Mouse (Mus musculus): ENCODE measurements at regions not wholly inside any gene's neighbourhood (a gene's known extent, or its start where the extent isn't known, plus 50 kb on each side); places are given as distances from the start of the nearest gene placed in this dataset.

DNA sequence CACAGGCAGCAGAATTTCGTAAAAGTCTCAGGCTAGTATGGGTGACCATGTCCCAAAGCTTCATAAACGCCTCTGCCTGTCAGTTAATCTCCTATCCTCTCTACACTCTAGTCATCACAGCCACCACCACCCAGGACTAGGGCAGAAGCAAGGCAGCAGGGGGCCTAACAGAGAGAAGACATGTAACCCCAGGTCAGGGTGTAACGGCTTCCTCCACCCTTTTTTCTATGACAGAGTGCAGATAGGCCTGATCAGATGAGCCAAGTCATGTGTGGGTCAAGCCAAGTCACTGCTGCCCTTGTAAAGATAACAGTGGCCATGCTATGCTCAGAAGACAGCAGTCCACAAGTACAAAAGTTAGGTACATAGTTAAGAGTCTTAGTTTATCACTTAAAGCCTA lies 270.1 kb upstream of the Arid1b start:
- TF ChIP-seq GATA4 (IDR thresholded peaks at IDR 0.05; ENCODE audit: insufficient replicate concordance, low read length), result no peak

DNA sequence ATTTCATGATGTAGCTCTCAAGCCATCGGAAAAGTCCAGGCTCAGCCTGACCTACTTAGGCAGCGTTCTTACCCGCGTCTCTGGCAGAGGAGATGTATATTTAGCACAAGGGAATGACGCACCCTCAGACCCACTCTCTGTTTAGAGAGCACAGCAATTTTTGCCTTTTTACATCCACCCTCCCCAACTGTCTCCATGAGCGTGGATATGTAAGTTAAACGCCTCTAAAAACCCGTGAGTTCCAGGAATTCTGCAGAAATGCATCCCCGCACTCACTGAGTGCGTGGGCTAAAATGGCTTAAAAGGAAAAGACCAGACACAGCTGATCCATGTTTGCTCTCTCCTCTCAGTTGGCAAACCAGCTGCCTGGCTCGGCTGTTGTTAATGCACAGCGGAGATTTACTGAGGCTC lies 267.8 kb upstream of the Arid1b start:
- no peak for TF ChIP-seq GATA4 (IDR thresholded peaks at IDR 0.05; ENCODE audit: insufficient replicate concordance, low read length)

DNA sequence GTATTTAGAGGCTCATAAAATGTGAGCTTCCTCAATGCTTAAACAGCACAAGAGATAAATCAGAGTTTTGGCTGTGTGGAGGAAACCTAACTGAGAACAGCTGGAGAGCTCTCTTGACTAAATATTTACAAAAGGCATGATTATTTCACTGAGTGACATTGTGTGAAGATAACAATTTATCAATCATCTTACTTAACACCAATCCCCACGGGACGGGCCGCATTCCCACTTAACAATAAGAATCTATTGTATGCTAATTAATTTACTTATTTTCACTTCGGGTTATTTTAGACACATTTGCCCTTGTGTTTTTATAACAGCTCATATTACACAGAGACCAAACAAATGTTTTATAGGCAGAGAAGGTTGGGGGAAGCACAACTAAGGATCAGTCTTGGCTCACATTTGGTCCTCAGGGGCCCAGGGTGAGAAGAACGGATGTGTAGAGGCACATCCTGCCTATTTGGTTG lies 259.7 kb upstream of the Arid1b start:
- TF ChIP-seq GATA4 (IDR thresholded peaks at IDR 0.05; ENCODE audit: insufficient replicate concordance, low read length), result no peak

DNA sequence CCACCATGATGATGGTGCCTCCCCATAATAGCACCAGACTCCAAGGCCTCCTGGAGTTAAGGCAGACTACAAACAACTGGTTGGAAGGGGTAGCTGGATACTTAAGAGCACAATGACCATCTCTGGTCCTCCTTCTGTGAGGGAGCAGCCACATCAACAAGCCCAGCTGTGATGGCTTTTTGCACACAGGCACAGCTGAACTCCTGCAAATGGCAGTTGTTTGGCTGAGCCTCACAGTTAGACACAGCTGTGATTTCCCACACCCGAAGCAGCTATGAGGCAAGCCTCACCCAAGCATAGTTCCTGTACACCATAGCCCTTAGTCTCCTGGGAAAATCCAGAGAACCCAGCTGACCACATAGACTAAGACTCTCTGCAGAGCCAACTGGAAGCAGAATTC lies 258.9 kb upstream of the Arid1b start:
- TF ChIP-seq GATA4 (IDR thresholded peaks at IDR 0.05; ENCODE audit: insufficient replicate concordance, low read length), result no peak

DNA sequence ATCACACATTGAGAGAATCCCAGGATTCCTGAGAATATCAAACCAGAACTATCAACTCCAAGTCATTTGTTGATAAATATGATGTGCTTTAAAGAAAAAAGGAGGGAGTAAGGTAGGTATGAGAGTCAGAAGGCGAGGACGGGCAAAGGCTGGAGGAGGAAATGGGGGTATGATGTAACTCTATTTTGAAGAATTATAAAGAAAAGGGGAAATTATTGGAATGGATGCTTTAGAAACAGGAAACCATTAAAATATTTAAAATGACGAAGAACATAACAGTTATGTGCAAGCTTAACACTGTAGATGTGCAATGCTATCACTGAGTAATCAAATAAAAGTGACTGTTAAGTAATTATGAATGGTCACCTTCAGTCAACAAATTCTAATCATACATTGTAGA lies 257.4 kb upstream of the Arid1b start:
- no peak for TF ChIP-seq GATA4 (IDR thresholded peaks at IDR 0.05; ENCODE audit: insufficient replicate concordance, low read length)

DNA sequence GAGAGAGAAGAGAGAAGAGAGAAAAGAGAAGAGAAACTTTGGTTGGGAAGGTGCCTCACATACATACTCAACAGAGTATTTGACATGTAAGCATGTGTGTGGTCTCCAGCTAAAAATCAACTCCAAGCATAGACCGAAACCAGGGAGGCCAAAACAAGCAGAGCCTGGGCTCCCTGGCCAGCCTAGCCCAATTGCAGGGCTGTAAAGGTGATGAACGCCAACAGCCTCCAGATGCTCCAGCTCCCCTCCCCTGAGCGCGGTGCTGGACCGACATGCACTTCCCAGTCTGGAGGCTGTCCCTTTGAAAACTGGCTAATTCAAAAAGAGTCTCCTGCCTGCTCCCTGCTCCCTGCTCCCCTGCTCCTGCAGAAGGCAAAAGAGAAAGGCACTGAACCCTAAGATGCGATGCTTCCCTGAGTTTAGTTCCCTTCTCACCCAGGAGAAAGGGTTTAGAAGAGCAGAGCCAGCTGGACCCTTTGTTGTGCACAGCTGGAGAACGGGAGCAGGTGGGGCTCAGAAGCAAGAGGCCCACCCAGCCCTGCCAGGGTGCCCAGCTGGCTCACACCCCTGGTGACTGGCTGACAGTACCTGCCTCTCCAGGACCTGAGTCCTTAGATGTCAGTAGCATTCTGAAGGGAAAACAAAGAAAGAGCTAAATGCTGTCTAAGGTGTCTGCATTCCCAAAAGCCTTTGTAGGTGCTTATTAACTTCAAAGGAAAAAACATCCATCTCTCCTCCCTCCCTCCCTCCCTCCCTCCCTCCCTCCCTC lies 255.2 kb upstream of the Arid1b start:
- no peak for TF ChIP-seq GATA4 (IDR thresholded peaks at IDR 0.05; ENCODE audit: insufficient replicate concordance, low read length)

DNA sequence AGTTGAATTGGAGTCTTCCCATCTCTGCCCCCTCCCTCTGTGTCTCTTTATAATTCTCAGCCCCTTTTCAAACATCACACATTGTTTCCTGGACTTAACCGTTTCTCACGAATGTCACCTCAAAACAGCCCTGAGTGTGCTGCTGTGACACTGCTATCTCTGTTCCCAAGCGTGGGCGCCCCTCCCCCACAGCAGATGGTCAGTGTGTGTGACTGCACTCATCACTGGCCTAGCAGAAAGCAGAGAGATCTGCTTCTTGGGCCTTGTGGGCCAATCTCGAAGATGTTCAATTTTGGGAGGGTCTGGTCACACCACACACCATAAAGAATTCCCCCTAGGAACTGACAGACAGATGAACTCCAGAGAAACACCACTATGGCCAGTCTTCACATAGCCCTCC lies 253.3 kb upstream of the Arid1b start:
- no peak for TF ChIP-seq GATA4 (IDR thresholded peaks at IDR 0.05; ENCODE audit: insufficient replicate concordance, low read length)

DNA sequence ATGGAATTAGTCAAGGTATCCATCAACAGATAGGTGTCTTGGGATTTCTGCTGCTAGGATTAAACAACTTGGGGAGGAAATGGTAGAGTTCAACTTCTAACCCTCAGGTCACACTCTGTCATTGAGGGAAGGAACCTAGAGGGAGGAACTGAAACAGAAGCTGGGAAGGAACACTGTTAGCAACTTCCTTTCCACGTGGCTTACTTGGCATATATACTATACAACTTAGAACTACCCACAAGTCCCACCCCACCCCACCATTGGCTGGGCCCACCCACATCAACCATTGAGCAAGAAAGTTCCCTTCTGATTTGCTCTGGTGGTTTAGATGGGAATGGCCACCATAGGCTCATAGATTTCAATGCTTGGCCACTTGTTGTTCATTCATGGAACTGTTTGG lies 251.8 kb upstream of the Arid1b start:
- no peak for TF ChIP-seq GATA4 (IDR thresholded peaks at IDR 0.05; ENCODE audit: insufficient replicate concordance, low read length)

DNA sequence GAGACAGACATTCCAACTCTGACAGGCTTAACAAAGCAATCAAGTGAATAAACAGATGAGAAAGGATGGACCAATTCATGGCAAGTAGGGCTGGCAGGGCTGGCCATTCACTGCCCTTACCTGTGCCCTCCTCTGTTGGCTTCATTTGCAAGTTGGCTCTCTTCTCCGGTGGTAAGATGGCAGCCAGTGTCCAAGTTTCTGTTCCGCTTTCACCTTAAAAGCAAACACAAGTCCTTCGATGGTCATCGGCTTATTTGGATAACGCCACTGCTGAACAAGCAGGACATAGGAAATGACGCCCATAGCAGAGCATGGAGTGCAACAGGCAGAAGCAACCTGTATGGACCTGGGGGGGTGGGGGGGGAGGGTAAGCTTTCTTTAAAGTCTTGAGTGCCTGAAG lies 231.2 kb upstream of the Arid1b start:
- no peak for TF ChIP-seq GATA4 (IDR thresholded peaks at IDR 0.05; ENCODE audit: insufficient replicate concordance, low read length)

DNA sequence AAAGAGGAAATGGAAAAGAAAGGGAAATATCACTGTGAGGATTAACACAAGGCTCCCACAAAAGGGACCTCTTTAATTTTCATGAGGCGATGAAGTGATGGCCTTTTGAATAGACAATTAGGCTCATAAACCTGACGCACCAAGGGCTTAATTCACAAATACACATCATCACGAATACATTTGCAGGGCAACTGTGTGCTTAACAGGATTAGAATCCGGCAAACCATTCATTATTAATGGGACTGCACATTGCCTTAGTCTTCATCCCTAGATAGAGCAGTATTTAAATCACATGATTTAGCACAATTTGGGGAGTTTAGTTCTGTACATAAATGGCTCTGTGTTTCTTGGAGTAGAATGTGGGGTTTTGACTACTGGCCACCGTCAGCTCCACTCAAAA lies 228.4 kb upstream of the Arid1b start:
- no peak for TF ChIP-seq GATA4 (IDR thresholded peaks at IDR 0.05; ENCODE audit: insufficient replicate concordance, low read length)

DNA sequence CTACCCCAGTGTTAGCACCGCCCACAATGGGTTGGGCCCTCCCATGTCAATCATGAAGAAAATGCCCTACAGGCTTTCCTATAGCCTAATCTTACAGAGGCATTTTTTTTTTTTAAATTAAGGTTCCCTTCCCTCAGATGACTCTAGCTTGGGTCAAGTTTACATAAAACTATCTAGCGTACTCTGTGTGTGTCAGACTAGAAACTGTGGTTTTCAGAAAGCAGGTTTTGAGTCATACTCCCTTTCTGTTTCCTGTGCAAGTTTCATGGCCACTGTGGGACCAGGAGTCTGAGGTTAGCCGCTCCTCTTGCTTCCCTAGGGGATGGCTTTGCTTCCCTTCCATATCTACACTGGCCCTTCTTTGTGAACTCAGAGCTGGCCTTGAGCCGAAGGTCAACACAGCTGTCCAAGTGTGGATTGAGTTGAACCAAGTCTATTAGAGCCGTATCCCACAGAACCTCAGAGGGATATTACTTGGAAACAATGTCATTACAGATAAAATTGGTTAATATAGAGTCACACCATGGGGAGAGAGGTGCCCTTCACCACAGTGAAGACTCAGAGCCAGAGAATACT lies 226.1 kb upstream of the Arid1b start:
- no peak for TF ChIP-seq GATA4 (IDR thresholded peaks at IDR 0.05; ENCODE audit: insufficient replicate concordance, low read length)

DNA sequence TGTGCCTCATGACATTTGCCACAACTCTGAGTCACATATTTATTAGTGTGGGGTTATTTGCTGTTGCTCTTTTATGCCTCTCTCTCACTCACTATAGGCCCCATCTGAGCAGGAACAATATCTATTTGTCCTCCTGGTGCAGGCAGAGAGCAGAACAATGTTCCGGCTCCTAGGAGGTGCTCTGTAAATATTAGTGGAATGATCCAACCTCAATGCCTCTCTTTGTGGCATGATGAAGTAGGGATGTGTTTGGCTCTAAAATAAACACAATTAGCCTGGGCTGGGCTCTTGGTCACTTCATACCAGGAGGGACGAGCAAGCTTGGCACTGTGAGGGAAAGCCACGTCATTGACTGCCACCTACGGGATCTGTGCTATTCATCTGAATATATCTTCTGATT lies 224.8 kb upstream of the Arid1b start:
- TF ChIP-seq GATA4 (IDR thresholded peaks at IDR 0.05; ENCODE audit: insufficient replicate concordance, low read length), result no peak

DNA sequence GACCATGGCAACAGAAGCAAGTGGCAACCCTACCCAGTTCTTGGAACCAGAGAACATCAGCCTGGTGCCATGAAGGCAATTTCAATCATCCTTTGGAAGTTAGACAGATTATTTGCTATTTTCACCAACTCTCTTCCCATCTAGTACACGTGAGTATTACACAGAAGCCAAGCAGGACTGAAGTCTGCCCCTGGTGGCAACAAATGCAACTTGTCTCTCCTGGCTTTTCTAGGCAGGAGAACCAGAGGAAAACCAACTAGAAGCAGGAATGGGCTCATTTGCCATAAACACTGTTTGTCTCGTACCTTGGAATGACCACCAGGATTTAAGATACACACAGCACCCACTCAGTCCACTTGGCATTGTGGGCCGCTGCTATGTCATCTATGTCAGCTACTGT lies 224.1 kb upstream of the Arid1b start:
- TF ChIP-seq GATA4 (IDR thresholded peaks at IDR 0.05; ENCODE audit: insufficient replicate concordance, low read length), result no peak

DNA sequence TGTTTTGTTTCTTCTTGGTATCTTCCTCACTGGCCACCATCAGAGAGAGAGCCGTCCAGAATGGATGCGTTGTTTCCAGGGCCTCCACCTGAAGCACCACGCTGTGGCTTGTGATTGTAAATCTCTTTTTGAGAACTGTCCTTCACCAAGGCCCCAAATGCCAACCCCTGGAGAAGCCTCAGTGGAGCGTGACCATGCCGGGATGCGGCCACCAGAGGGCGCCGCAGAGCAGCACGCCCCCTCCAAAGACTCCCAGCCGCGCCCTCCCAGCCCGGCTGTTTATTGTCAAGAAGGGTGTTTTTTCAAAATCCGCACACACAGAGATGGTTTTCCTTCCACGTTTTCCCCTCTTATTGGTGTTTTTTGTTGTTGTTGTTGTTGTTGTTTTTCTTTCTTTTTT lies 216.0 kb upstream of the Arid1b start:
- no peak for TF ChIP-seq GATA4 (IDR thresholded peaks at IDR 0.05; ENCODE audit: insufficient replicate concordance, low read length)

DNA sequence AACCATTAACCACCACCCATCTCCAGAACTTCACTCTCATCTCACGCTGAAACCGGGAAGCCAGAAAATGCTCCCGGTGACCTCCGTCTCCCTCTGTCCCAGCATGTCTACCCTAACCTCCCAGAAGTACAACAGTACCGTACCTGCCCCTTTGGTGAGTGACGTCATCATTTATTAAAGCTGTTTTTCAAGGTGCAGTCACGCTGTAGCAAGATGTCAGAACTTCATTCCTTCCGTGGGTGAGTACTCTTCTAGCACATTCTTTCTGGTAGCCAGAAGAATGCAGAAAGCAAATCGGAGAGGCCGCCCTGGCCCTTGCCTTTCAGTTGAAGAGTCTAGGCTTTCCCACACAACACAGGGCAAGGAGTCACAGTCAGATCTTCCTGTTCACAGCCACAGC lies 215.1 kb upstream of the Arid1b start:
- no peak for TF ChIP-seq GATA4 (IDR thresholded peaks at IDR 0.05; ENCODE audit: insufficient replicate concordance, low read length)

DNA sequence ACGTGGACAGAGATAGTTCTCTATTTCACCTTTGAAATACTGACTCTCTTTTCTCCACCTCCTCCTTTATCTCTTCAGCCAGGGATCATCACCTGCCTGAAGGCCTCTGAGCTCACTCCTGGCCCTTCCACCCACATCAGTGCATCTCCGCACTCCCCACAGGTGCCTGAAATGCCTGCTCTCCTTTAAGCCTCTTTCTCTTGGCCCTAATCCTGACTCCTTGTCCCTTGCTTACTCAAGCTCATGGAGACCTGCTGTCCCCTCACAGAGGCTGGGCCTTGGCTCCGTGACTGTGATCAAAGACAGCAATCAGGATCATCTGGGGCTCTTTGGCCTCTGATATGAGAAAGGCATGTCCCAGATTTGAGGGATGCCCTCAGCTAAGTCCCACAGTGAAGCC lies 212.5 kb upstream of the Arid1b start:
- TF ChIP-seq GATA4 (IDR thresholded peaks at IDR 0.05; ENCODE audit: insufficient replicate concordance, low read length), result no peak

DNA sequence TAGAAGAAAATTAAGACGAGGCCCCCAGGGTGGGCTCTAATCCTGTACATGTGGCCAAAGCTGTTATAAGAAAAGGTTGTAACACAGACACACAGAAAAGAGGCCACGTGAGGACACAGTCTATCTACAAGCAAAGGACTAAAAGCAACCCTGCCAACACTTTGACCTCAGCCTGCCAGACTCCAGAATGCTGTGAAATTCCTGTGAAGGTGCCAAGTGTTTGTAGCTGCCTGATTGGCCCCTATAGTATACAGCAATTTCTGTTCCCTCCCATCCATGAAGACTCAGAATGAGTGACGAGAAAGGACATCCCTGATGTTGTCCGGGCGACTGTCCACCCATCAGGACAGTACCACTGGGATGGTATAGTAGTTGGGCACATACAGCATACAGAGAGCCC lies 209.8 kb upstream of the Arid1b start:
- TF ChIP-seq GATA4 (IDR thresholded peaks at IDR 0.05; ENCODE audit: insufficient replicate concordance, low read length), result no peak

Data from liver, adult (tissue).